Mouse (Mus musculus) hindbrain, embryonic 13.5 days (tissue): Measurements from ENCODE around the gene Obscn. TPM values are rescaled to one million over a fixed set of nuclear protein-coding genes. Genes with fewer than 3 reads are reported as not detected.

Experiments used
- ATAC-seq: fragments of 200-750 bp; cut with Nextera tagmentation; 2 replicates; pipeline ENCODE4 v1.8.0; 2017; ENCODE audit warnings: moderate TSS enrichment; ENCODE audit not compliant: low FRiP score
- H3K27ac ChIP-seq: fragments of 300-500 bp; sonication (generic); 2 replicates; pipeline ENCODE4 v1.5.1; 2015; ENCODE audit warnings: inconsistent platforms, mild to moderate bottlenecking, moderate library complexity
- H3K27me3 ChIP-seq: fragments of 300-500 bp; sonication (generic); 2 replicates; pipeline ENCODE4 v1.6.1; 2015; ENCODE audit warnings: mild to moderate bottlenecking, inconsistent platforms
- H3K36me3 ChIP-seq: fragments of 300-500 bp; sonication (generic); 2 replicates; pipeline ENCODE4 v1.6.1; 2015; ENCODE audit warnings: mild to moderate bottlenecking, inconsistent platforms
- H3K4me1 ChIP-seq: fragments of 300-500 bp; sonication (generic); replicated peaks from 2 replicates; pipeline ENCODE4 v1.6.1; 2015; ENCODE audit warnings: inconsistent platforms
- H3K4me2 ChIP-seq: fragments of 300-500 bp; sonication (generic); 2 replicates; pipeline ENCODE4 v1.6.1; 2015; ENCODE audit warnings: inconsistent platforms, mild to moderate bottlenecking, moderate library complexity
- H3K4me3 ChIP-seq: fragments of 300-500 bp; sonication (generic); 2 replicates; pipeline ENCODE4 v1.5.1; 2015; ENCODE audit warnings: mild to moderate bottlenecking, inconsistent platforms
- H3K9ac ChIP-seq: fragments of 300-500 bp; sonication (generic); 2 replicates; pipeline ENCODE4 v1.6.1; 2015; ENCODE audit warnings: mild to moderate bottlenecking, inconsistent platforms
- H3K9me3 ChIP-seq: fragments of 300-500 bp; sonication (generic); 2 replicates; pipeline ENCODE4 v1.6.1; 2016; ENCODE audit warnings: inconsistent platforms
- WGBS: fragments of 180-500 bp; shearing (Covaris S2); methylation state at CpG from one replicate; pipeline ENCODE4 v1.1.7; 2015; 5-methylcytosine and 5-hydroxymethylcytosine counted together
- polyA plus RNA-seq: library from polyadenylated mRNA; unstranded; fragments of >200 nt; fragmentation: Nextera tagmentation; extraction: Ambion mirVana; gene quantifications from 2 replicates; pipeline ENCODE4 v1.2.1, GENCODE M21; 2015

The Obscn gene
- polyA plus RNA-seq, 1 experiment from 2014 or later, result 0.22 TPM

DNA sequence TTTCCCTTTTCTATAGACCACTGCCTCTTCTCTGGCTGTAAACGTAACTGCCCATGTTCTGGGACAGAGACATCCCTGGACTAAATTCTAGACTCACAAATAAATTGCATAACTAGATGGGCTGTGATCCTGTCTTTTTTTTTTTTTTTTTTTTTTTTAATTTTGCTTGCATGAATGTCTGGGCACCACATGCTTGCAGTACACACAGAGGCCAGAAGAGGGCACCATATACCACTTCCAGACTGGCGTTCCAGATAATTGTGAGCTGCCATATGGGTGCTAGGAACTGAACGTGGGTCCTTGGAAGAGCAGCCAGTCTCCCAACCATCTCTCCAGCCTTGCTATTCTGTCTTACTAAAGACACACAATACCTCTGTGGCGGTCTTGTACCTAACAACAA lies 42.0 kb downstream of the Obscn start:
- H3K9ac ChIP-seq, result no peak overlapping the region
- 68% methylated on average over 4 of the region's 4 CpGs for WGBS
- H3K27ac ChIP-seq, result no peak overlapping the region
- ATAC-seq, result no peak
- no peak overlapping the region for H3K4me3 ChIP-seq
- H3K36me3 ChIP-seq, result no peaks in the 10 kb centered on the region
- no peak overlapping the region for H3K4me2 ChIP-seq
- H3K27me3 ChIP-seq, result no peaks in the 10 kb centered on the region
- no peaks in the 10 kb centered on the region for H3K4me1 ChIP-seq
- H3K9me3 ChIP-seq, result no peaks in the 10 kb centered on the region

DNA sequence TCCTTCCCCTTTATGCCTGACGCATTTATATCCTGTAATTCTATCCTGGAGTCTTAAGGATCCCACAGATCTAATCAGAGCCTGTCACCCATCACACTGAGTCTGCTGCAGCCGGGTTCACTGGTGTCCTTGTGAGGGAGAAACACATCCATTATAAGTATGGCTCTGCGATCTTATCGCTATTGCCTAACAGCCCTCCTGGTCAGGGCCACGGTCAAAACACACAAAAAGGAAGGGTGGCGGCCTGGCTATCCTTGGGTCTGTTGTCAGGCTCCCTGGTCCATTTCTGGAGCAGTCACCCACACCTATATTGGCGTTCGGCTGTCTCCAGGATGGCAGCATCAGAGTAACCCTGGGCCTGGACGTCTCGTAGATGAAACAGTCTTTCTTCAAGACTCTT lies 48.6 kb downstream of the Obscn start:
- Histone ChIP-seq H3K4me1 (no peaks in the 10 kb centered on the region), H3K27ac (no peak overlapping the region), H3K27me3 (no peaks in the 10 kb centered on the region), H3K9me3 (no peaks in the 10 kb centered on the region), H3K36me3 (no peaks in the 10 kb centered on the region), H3K4me2 (no peak overlapping the region), H3K4me3 (no peak overlapping the region), H3K9ac (no peak overlapping the region)
- no peak for ATAC-seq
- 93% methylated on average over 10 of the region's 10 CpGs for WGBS

DNA sequence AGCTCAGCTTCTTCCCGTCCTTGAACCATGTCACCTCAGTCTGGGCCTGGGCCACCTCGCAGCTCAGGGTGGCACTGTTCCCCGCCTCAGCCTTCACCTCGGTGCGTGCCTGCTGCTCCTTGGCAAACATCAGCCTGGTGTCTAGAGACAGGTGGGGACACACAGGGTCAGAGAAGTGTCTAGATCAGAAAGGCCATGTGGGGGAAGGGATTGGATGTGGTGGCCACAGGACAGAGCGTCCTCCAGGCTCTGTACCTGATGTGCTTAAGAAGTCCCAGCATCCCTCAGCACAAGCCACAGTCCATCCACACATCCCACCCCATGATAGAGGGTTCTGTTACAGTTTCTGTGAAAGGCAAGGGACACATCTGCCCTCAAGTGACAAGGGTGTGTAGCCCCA lies 51.0 kb downstream of the Obscn start:
- no peaks in the 10 kb centered on the region for H3K4me1 ChIP-seq
- ATAC-seq, result no peak
- H3K27me3 ChIP-seq, result no peaks in the 10 kb centered on the region
- no peaks in the 10 kb centered on the region for H3K9me3 ChIP-seq
- no peak overlapping the region for H3K27ac ChIP-seq
- no peak overlapping the region for H3K4me2 ChIP-seq
- no peak overlapping the region for H3K4me3 ChIP-seq
- no peaks in the 10 kb centered on the region for H3K36me3 ChIP-seq
- H3K9ac ChIP-seq, result no peak overlapping the region
- 93% methylated on average over 6 of the region's 6 CpGs for WGBS

DNA sequence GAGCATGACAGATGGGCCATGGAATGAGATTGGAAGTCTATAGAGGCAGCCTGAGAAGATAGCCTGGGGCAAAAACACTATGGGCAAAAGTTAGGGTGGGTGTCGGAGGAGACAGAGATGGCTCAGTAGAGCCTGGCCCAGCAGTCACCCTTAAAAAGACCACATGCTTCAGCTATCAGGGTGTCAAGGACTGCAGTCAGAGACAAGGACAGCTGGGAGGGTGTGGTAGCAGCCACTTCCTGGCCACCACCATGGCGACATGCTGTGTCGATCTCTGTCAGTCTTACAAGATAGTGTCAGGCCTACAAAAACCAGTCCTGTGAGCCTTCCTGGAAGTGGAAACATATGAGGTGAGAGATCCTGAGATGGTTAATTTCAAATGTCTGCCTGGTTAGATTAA lies 53.1 kb downstream of the Obscn start:
- no peak for ATAC-seq
- 79% methylated on average over 3 of the region's 3 CpGs for WGBS
- no peaks in the 10 kb centered on the region for H3K9me3 ChIP-seq

DNA sequence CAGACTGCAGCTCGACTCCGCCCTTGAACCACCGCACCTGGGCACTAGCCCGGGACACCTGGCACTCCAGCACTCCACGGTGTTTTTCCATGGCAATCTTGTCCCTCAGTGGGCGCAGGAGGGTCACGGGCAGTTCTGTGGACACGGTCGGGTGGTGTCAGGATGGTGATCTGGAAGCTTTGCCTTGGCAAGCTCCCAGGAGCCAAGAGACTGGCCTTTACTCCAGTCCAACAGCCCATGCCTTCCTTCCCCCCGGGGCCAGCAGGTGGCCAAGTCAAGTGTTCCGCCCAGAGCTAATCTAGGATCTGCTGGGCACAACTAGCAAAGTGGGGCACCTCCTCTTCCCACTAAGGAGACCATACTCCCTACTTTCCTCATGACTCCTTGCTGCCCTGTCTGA lies 57.9 kb downstream of the Obscn start:
- WGBS, result 92% methylated on average over 11 of the region's 11 CpGs
- H3K27me3 ChIP-seq, result 0 out of 2 replicates have a peak, but pooled peaks cover 2% of the 10 kb centered on the region
- no peak overlapping the region for H3K9ac ChIP-seq

More for the DNA sequence above, 53.1 kb downstream of the Obscn start:
- Histone ChIP-seq H3K4me1 (no peaks in the 10 kb centered on the region), H3K4me2 (no peak overlapping the region), H3K4me3 (no peak overlapping the region), H3K27me3 (no peaks in the 10 kb centered on the region), H3K9ac (no peak overlapping the region), H3K36me3 (no peaks in the 10 kb centered on the region), H3K27ac (no peak overlapping the region)

DNA sequence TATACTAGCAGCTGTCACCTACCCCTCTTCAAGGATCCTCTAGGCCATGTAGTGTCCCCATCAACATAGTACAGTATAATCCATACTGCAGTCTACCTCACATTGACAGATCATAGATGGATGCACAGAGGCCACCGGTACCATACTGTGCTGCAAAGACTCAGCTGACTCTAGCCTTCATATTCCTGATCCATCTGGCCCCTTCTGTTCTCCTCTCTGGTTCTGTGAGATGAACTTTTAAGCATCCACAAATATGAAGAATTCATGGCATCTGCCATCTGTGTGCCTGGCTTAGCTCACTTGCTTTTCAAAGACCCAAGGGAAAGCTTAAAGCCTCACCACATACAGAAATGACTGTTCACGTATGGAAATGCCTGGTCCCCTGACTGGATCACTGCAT lies 65.9 kb downstream of the Obscn start:
- Histone ChIP-seq H3K27me3 (no peaks in the 10 kb centered on the region), H3K4me1 (0 out of 2 replicates have a peak, but pooled peaks cover 8% of the 10 kb centered on the region), H3K4me2 (no peak overlapping the region), H3K9me3 (0 out of 2 replicates have a peak, but pooled peaks cover 6% of the 10 kb centered on the region), H3K4me3 (no peak overlapping the region), H3K27ac (no peak overlapping the region), H3K9ac (no peak overlapping the region), H3K36me3 (no peaks in the 10 kb centered on the region)
- 87% methylated on average over 2 of the region's 2 CpGs for WGBS
- ATAC-seq, result no peak

More for the DNA sequence above, 57.9 kb downstream of the Obscn start:
- Histone ChIP-seq H3K4me3 (no peak overlapping the region), H3K36me3 (no peaks in the 10 kb centered on the region), H3K9me3 (0 out of 2 replicates have a peak, but pooled peaks cover 6% of the 10 kb centered on the region), H3K27ac (no peak overlapping the region), H3K4me1 (no peaks in the 10 kb centered on the region), H3K4me2 (no peak overlapping the region)
- ATAC-seq, result no peak

DNA sequence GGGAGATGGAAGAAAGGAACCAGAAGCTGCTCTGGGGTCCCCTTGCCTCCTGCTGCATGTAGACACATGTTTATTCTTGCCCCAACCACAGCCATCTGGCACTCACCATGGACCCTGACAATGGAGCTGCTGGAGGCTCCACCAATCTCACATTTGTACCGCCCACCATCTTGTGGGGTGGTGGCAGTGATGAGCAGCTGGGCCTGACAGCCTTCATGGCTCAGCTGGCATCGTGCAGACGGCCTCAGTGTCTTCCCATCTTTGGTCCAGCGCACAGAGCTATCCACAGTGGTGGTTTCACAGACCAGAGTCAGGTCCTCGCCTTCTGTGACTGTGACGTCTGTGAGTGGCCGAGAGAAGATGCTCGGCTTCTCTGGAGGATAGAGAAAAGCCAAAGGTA lies 67.3 kb downstream of the Obscn start:
- 0 out of 2 replicates have a peak, but pooled peaks cover 4% of the 10 kb centered on the region for H3K9me3 ChIP-seq
- no peaks in the 10 kb centered on the region for H3K27me3 ChIP-seq
- H3K36me3 ChIP-seq, result no peaks in the 10 kb centered on the region
- no peak overlapping the region for H3K4me3 ChIP-seq
- no peak for ATAC-seq
- H3K4me1 ChIP-seq, result 0 out of 2 replicates have a peak, but pooled peaks cover 8% of the 10 kb centered on the region
- no peak overlapping the region for H3K9ac ChIP-seq
- WGBS, result 84% methylated on average over 8 of the region's 8 CpGs
- H3K4me2 ChIP-seq, result no peak overlapping the region
- H3K27ac ChIP-seq, result no peak overlapping the region

DNA sequence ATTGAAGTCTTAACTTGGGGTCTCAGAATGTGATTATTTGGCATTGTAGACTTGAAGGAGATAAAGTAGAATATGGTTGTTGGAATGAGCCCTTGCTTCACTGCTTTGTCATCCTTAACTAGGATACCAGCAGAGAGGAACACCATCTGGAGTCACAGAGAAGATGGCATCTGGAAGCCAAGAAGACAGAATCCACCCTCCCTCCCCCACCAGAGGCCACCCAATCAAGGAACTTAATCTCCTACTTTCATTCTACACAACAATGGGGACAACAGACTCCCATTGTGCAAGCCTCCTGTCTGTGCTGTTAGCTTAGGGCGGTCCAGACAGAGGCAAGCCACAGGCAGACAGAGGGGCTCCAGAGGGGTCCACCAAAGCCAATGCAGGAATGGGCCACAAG lies 67.8 kb downstream of the Obscn start:
- no peak for ATAC-seq
- 35% methylated on average over 1 of the region's 1 CpGs for WGBS

DNA sequence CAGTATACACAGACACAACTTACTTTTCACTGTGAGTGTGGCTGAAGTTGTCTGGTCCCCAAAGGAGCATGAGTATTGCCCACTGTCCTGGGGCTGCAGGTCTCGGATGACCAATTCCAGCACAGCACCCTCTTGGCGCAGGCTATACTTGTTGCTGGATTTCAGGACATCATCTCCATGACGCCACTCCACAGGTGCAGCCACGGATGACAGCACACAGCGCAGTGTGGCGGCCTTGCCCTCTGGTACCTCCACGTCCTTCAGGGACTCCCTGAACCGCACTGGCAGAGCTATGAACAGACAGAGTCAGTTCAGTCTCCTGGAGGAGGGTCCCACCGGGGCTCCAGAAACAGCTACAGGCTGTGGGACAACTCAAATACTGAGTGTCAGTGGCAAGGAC lies 68.3 kb downstream of the Obscn start:
- 0 out of 2 replicates have a peak, but pooled peaks cover 8% of the 10 kb centered on the region for H3K4me1 ChIP-seq
- no peaks in the 10 kb centered on the region for H3K27me3 ChIP-seq
- H3K4me2 ChIP-seq, result no peak overlapping the region
- ATAC-seq, result no peak
- no peak overlapping the region for H3K4me3 ChIP-seq
- WGBS, result 83% methylated on average over 9 of the region's 9 CpGs
- H3K27ac ChIP-seq, result no peak overlapping the region
- H3K36me3 ChIP-seq, result no peaks in the 10 kb centered on the region
- H3K9ac ChIP-seq, result no peak overlapping the region
- no peaks in the 10 kb centered on the region for H3K9me3 ChIP-seq

More for the DNA sequence above, 67.8 kb downstream of the Obscn start:
- Histone ChIP-seq H3K4me3 (no peak overlapping the region), H3K9me3 (no peaks in the 10 kb centered on the region), H3K9ac (no peak overlapping the region), H3K4me1 (0 out of 2 replicates have a peak, but pooled peaks cover 8% of the 10 kb centered on the region), H3K36me3 (no peaks in the 10 kb centered on the region), H3K27me3 (no peaks in the 10 kb centered on the region), H3K4me2 (no peak overlapping the region), H3K27ac (no peak overlapping the region)

DNA sequence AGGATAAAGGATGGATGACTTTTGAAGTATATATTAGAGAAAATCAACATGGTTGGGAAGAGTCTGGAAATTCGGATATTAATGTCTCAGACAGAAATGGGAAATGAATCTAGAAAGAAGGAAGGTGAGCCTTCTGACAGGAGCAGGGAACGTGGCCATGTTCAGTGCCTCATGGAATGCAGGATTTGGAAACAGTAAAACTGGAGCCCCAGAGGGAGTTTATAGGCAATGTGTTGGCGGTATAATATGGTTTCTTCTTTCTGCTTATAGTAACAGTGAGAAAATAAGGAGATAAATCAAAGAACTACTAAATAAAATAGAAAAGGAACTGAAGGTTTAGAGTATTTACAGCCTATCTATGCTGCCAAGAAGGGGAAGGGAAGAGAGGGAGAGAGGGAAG lies 78.2 kb downstream of the Obscn start:
- WGBS, result 80% methylated on average over 3 of the region's 3 CpGs
- Histone ChIP-seq H3K4me2 (no peak overlapping the region), H3K9me3 (no peaks in the 10 kb centered on the region)

DNA sequence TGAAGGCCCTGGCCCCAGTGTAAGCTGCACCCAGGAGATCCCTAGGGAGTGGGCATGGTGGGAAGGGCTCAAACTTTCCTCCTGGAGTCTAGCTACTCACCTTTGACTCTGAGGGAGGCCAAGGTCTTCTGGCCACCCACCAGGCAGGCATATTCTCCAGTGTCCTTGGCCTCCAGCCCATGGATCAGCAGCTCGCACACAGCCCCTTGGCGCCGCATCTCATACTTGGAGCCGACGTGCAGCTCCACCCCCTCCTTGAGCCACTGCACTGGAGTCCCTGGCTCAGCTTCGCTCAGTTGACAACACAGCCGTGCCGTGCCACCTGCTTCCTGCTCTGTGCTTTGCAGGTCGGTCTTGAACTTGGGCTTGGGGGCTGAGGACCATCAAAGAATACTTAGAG lies 85.2 kb downstream of the Obscn start:
- Histone ChIP-seq H3K4me2 (no peak overlapping the region), H3K9ac (no peak overlapping the region), H3K27ac (no peak overlapping the region), H3K4me3 (no peak overlapping the region), H3K4me1 (no peaks in the 10 kb centered on the region), H3K36me3 (no peaks in the 10 kb centered on the region), H3K9me3 (no peaks in the 10 kb centered on the region), H3K27me3 (no peaks in the 10 kb centered on the region; the same call in 1 of the 2 replicates)
- 83% methylated on average over 9 of the region's 9 CpGs for WGBS
- no peak for ATAC-seq

More for the DNA sequence above, 78.2 kb downstream of the Obscn start:
- no peaks in the 10 kb centered on the region for H3K27me3 ChIP-seq
- no peak for ATAC-seq
- no peaks in the 10 kb centered on the region for H3K36me3 ChIP-seq
- H3K4me3 ChIP-seq, result no peak overlapping the region
- H3K4me1 ChIP-seq, result no peaks in the 10 kb centered on the region
- no peak overlapping the region for H3K9ac ChIP-seq
- no peak overlapping the region for H3K27ac ChIP-seq

DNA sequence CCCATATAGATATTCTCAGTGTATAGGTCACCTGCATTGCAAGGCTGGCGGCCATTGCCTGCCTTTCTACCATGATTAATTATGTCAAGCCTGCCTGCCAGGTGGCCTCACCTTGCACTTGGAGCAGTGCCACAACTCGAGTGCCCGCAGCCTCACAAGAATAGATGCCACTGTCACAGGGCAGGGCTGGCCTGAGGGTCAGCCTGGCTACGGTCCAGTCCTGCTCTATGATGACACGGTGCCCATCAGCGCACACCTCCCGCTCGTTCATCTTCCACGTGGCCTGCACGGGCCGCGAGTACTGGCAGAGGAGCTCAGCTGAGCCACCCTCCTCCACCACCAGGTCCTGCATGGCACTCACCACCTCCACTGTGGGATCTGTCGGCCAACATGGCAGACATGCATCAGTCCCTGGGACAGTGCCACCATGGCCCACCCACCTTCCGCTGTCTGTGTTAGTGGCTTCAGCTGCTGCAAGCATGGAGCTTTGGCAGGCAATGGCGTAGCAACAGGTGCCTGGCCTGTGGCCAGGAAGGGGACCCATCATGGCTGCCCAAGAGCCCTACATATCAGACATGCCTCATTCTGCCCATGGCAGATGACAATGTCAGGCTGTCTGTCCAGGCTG lies 91.4 kb downstream of the Obscn start:
- Histone ChIP-seq H3K27ac (no peak overlapping the region), H3K27me3 (no peaks in the 10 kb centered on the region), H3K4me1 (no peaks in the 10 kb centered on the region), H3K36me3 (no peaks in the 10 kb centered on the region), H3K4me3 (no peak overlapping the region), H3K9ac (no peak overlapping the region), H3K4me2 (no peak overlapping the region), H3K9me3 (no peaks in the 10 kb centered on the region)
- no peak for ATAC-seq
- 96% methylated on average over 15 of the region's 15 CpGs for WGBS

DNA sequence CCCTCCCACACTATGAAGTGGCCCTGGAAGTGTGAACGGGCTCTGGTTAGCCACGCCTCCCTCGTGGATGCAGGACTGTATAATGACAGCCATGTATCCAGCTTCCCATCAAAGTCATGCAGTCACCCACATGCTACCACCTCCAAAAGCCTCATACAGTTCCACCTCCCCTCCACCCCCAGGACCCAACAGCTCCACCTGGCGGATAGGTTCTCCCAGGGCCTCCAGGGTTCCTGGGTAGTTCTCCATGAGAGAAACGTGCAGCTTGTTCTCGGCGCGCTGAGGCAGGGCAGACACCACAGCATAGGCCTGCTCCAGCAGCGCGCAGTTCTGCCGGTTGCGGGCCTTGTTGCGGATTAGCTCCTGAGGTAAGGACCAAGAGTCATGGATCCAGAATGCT lies 107.2 kb downstream of the Obscn start:
- Histone ChIP-seq H3K4me2 (no peak overlapping the region), H3K27me3 (no peaks in the 10 kb centered on the region), H3K4me1 (no peaks in the 10 kb centered on the region), H3K4me3 (no peak overlapping the region), H3K27ac (no peak overlapping the region), H3K9ac (no peak overlapping the region), H3K36me3 (no peaks in the 10 kb centered on the region), H3K9me3 (no peaks in the 10 kb centered on the region)
- ATAC-seq, result no peak
- 89% methylated on average over 13 of the region's 13 CpGs for WGBS
